Mouse (Mus musculus) T-helper 2 cell (primary cell): ENCODE measurements around the gene Efna1.

Experiments used
- in situ Hi-C: fragments of 300-600 bp; cut with MboI, MseI; formaldehyde crosslinking; loops from one replicate; pipeline ENCODE4 v1.15.1; 2025; ENCODE audit warnings: high pct_unique_total_duplicates

Gene Efna1

GRCm38 (mm10) chr3:89244982-89245687 is 35.8 kb downstream of the Efna1 start:
- in situ Hi-C loops, result loop anchor here (5.0 to 10.0 kb wide), 2 partner anchors 37 to 1320 kb away; partner anchors contain the start of gene Efna1

- in situ Hi-C loops, result loop anchor here (10.0 kb wide), 1 partner anchor 1320 kb away; no protein-coding TSS in a partner anchor
These were observed 36.6 kb downstream of the Efna1 start for GRCm38 (mm10) chr3:89244158-89244981.

- in situ Hi-C loops, result loop anchor here (10.0 kb wide), 1 partner anchor 1319 kb away; no protein-coding TSS in a partner anchor
These were observed 37.3 kb downstream of the Efna1 start for GRCm38 (mm10) chr3:89243609-89244008.

- in situ Hi-C loops, result loop anchor here (10.0 kb wide), 1 partner anchor 1318 kb away; no protein-coding TSS in a partner anchor
These were observed 38.5 kb downstream of the Efna1 start for GRCm38 (mm10) chr3:89242331-89242895.

GRCm38 (mm10) chr3:89238494-89238893 is 42.4 kb downstream of the Efna1 start:
- in situ Hi-C loops, result no loop called here

- in situ Hi-C loops, result no loop called here
These were observed 43.3 kb downstream of the Efna1 start for GRCm38 (mm10) chr3:89237682-89238081.

- in situ Hi-C loops, result no loop called here
These were observed 44.4 kb downstream of the Efna1 start for GRCm38 (mm10) chr3:89236516-89236915.

- in situ Hi-C loops, result no loop called here
These were observed 47.3 kb downstream of the Efna1 start for GRCm38 (mm10) chr3:89233562-89234110.

GRCm38 (mm10) chr3:89232614-89233013 is 48.3 kb downstream of the Efna1 start:
- in situ Hi-C loops, result no loop called here

GRCm38 (mm10) chr3:89231772-89232275 is 49.1 kb downstream of the Efna1 start:
- in situ Hi-C loops, result no loop called here

- in situ Hi-C loops, result no loop called here
These were observed 49.6 kb downstream of the Efna1 start for GRCm38 (mm10) chr3:89231345-89231744.

- in situ Hi-C loops, result no loop called here
These were observed 50.4 kb downstream of the Efna1 start for GRCm38 (mm10) chr3:89230561-89230960.

GRCm38 (mm10) chr3:89229276-89229675 is 51.7 kb downstream of the Efna1 start:
- in situ Hi-C loops, result no loop called here

GRCm38 (mm10) chr3:89228836-89229235 is 52.1 kb downstream of the Efna1 start, which contains the start of gene Muc1:
Gene Muc1 (plus strand): TSS chr3:89229057.
- in situ Hi-C loops, result no loop called here

GRCm38 (mm10) chr3:89228180-89228549 is 52.8 kb downstream of the Efna1 start:
- in situ Hi-C loops, result no loop called here

- in situ Hi-C loops, result no loop called here
These were observed 53.4 kb downstream of the Efna1 start for GRCm38 (mm10) chr3:89227307-89228179.

- in situ Hi-C loops, result no loop called here
These were observed 54.0 kb downstream of the Efna1 start, which contains the start of gene Mtx1 for GRCm38 (mm10) chr3:89226900-89227299. Gene Mtx1 (minus strand): TSS chr3:89227088.

- in situ Hi-C loops, result no loop called here
These were observed 54.6 kb downstream of the Efna1 start for GRCm38 (mm10) chr3:89226361-89226760.

- in situ Hi-C loops, result no loop called here
These were observed 55.0 kb downstream of the Efna1 start for GRCm38 (mm10) chr3:89225918-89226317.

- in situ Hi-C loops, result no loop called here
These were observed 55.6 kb downstream of the Efna1 start for GRCm38 (mm10) chr3:89225321-89225815.
